Mouse (Mus musculus) embryonic facial prominence, embryonic 12.5 days (tissue): ENCODE measurements at regions not wholly inside any gene's neighbourhood (a gene's known extent, or its start where the extent isn't known, plus 50 kb on each side); places are given as distances from the start of the nearest gene placed in this dataset.

Experiments used
- ATAC-seq: fragments of 200-750 bp; cut with Nextera tagmentation; 2 replicates; pipeline ENCODE4 v1.8.0; 2017; ENCODE audit not compliant: insufficient number of reproducible peaks, insufficient read depth, low FRiP score, low TSS enrichment
- H3K27ac ChIP-seq: fragments of 300-500 bp; sonication (generic); 2 replicates; pipeline ENCODE4 v1.5.1; 2016; ENCODE audit warnings: mild to moderate bottlenecking
- H3K27me3 ChIP-seq: fragments of 300-500 bp; sonication (generic); 2 replicates; pipeline ENCODE4 v1.6.1; 2016; ENCODE audit warnings: mild to moderate bottlenecking, moderate library complexity
- H3K36me3 ChIP-seq: fragments of 300-500 bp; sonication (generic); 2 replicates; pipeline ENCODE4 v1.6.1; 2016; ENCODE audit warnings: mild to moderate bottlenecking
- H3K4me1 ChIP-seq: fragments of 300-500 bp; sonication (generic); 2 replicates; pipeline ENCODE4 v1.6.1; 2016
- H3K4me2 ChIP-seq: fragments of 300-500 bp; sonication (generic); replicated peaks from 2 replicates; pipeline ENCODE4 v1.6.1; 2016; ENCODE audit warnings: mild to moderate bottlenecking, moderate library complexity
- H3K4me3 ChIP-seq: fragments of 300-500 bp; sonication (generic); 2 replicates; pipeline ENCODE4 v1.5.1; 2016; ENCODE audit warnings: mild to moderate bottlenecking
- H3K9ac ChIP-seq: fragments of 300-500 bp; sonication (generic); 2 replicates; pipeline ENCODE4 v1.6.1; 2016; ENCODE audit warnings: mild to moderate bottlenecking, moderate library complexity
- H3K9me3 ChIP-seq: fragments of 300-500 bp; sonication (generic); 2 replicates; pipeline ENCODE4 v1.6.1; 2016; ENCODE audit warnings: mild to moderate bottlenecking, moderate library complexity
- WGBS: fragments of 180-500 bp; shearing (Covaris S2); methylation state at CpG from one replicate; pipeline ENCODE4 v1.1.7; 2016; 5-methylcytosine and 5-hydroxymethylcytosine counted together

- Histone ChIP-seq H3K27ac (no peak overlapping the region), H3K4me3 (no peak overlapping the region), H3K9me3 (no peaks in the 10 kb centered on the region), H3K36me3 (no peaks in the 10 kb centered on the region), H3K27me3 (no peaks in the 10 kb centered on the region), H3K4me1 (no peaks in the 10 kb centered on the region), H3K9ac (no peak overlapping the region), H3K4me2 (no peak overlapping the region)
- no peak for ATAC-seq
- 82% methylated on average over 4 of the region's 4 CpGs for WGBS
These were observed 87.0 kb upstream of the Ptch1 start for GRCm38 (mm10) chr13:63660431-63660830.

- 17% methylated on average over 4 of the region's 4 CpGs for WGBS
- Histone ChIP-seq H3K4me2 (no peak overlapping the region), H3K27me3 (no peaks in the 10 kb centered on the region), H3K27ac (no peak overlapping the region), H3K4me1 (peaks cover 14% of the 10 kb centered on the region), H3K9ac (no peak overlapping the region), H3K4me3 (no peak overlapping the region), H3K36me3 (no peaks in the 10 kb centered on the region), H3K9me3 (no peaks in the 10 kb centered on the region)
- no peak for ATAC-seq
These were observed 95.2 kb upstream of the Ptch1 start for GRCm38 (mm10) chr13:63668576-63668975.

GRCm38 (mm10) chr13:63669031-63669430 lies 95.6 kb upstream of the Ptch1 start:
- Histone ChIP-seq H3K36me3 (no peaks in the 10 kb centered on the region), H3K9me3 (no peaks in the 10 kb centered on the region), H3K4me2 (no peak overlapping the region), H3K9ac (no peak overlapping the region), H3K4me1 (peaks cover 14% of the 10 kb centered on the region), H3K27ac (no peak overlapping the region), H3K27me3 (no peaks in the 10 kb centered on the region), H3K4me3 (no peak overlapping the region)
- 9% methylated on average over 2 of the region's 2 CpGs for WGBS
- ATAC-seq: no peak

- no peaks in the 10 kb centered on the region for H3K27me3 ChIP-seq
- no peak overlapping the region for H3K27ac ChIP-seq
- WGBS: 45% methylated on average over 4 of the region's 4 CpGs
- no peak overlapping the region for H3K4me3 ChIP-seq
- H3K36me3 ChIP-seq: no peaks in the 10 kb centered on the region
- H3K9ac ChIP-seq: no peak overlapping the region
- ATAC-seq: no peak
- H3K4me2 ChIP-seq: no peak overlapping the region
- H3K4me1 ChIP-seq: peaks cover 14% of the 10 kb centered on the region
- H3K9me3 ChIP-seq: no peaks in the 10 kb centered on the region
These were observed 99.0 kb upstream of the Ptch1 start for GRCm38 (mm10) chr13:63672425-63672824.

- ATAC-seq: no peak
- 64% methylated on average over 2 of the region's 2 CpGs for WGBS
- H3K4me2 ChIP-seq: no peak overlapping the region
These were observed 104.3 kb upstream of the Ptch1 start for GRCm38 (mm10) chr13:63677696-63678095.

GRCm38 (mm10) chr13:63678265-63679260 lies 105.2 kb upstream of the Ptch1 start:
- ATAC-seq: no peak
- WGBS: 71% methylated on average over 10 of the region's 10 CpGs
- H3K27ac ChIP-seq: no peak overlapping the region
- H3K9ac ChIP-seq: no peak overlapping the region
- H3K9me3 ChIP-seq: no peaks in the 10 kb centered on the region
- no peaks in the 10 kb centered on the region for H3K27me3 ChIP-seq
- H3K4me1 ChIP-seq: no peaks in the 10 kb centered on the region
- H3K4me3 ChIP-seq: no peak overlapping the region
- no peak overlapping the region for H3K4me2 ChIP-seq
- H3K36me3 ChIP-seq: no peaks in the 10 kb centered on the region

More at GRCm38 (mm10) chr13:63677696-63678095, 104.3 kb upstream of the Ptch1 start:
- Histone ChIP-seq H3K27me3 (no peaks in the 10 kb centered on the region), H3K36me3 (no peaks in the 10 kb centered on the region), H3K9me3 (no peaks in the 10 kb centered on the region), H3K9ac (no peak overlapping the region), H3K4me1 (no peaks in the 10 kb centered on the region), H3K4me3 (no peak overlapping the region), H3K27ac (no peak overlapping the region)

- Histone ChIP-seq H3K4me2 (no peak overlapping the region), H3K9ac (no peak overlapping the region), H3K27ac (no peak overlapping the region), H3K4me1 (peaks cover under 1% of the 10 kb centered on the region; the same call in 1 of the 2 replicates), H3K27me3 (no peaks in the 10 kb centered on the region), H3K4me3 (no peak overlapping the region), H3K9me3 (no peaks in the 10 kb centered on the region), H3K36me3 (no peaks in the 10 kb centered on the region)
- no peak for ATAC-seq
- 69% methylated on average over 3 of the region's 4 CpGs for WGBS
These were observed 108.9 kb upstream of the Ptch1 start for GRCm38 (mm10) chr13:63682341-63682740.

GRCm38 (mm10) chr13:63691974-63692373 lies 118.6 kb upstream of the Ptch1 start:
- no peak overlapping the region for H3K27ac ChIP-seq

GRCm38 (mm10) chr13:63693636-63694035 lies 120.2 kb upstream of the Ptch1 start:
- H3K27me3 ChIP-seq: no peaks in the 10 kb centered on the region
- no peak overlapping the region for H3K4me3 ChIP-seq
- 70% methylated on average over 5 of the region's 5 CpGs for WGBS
- H3K4me1 ChIP-seq: no peaks in the 10 kb centered on the region
- no peak overlapping the region for H3K4me2 ChIP-seq
- no peak for ATAC-seq
- H3K27ac ChIP-seq: no peak overlapping the region
- H3K36me3 ChIP-seq: no peaks in the 10 kb centered on the region
- no peak overlapping the region for H3K9ac ChIP-seq
- no peaks in the 10 kb centered on the region for H3K9me3 ChIP-seq

More at GRCm38 (mm10) chr13:63691974-63692373, 118.6 kb upstream of the Ptch1 start:
- WGBS: 72% methylated on average over 5 of the region's 5 CpGs
- Histone ChIP-seq H3K4me3 (no peak overlapping the region), H3K36me3 (no peaks in the 10 kb centered on the region), H3K4me2 (no peak overlapping the region), H3K9ac (no peak overlapping the region), H3K4me1 (peaks cover 3% of the 10 kb centered on the region; the same call in 1 of the 2 replicates), H3K9me3 (no peaks in the 10 kb centered on the region), H3K27me3 (no peaks in the 10 kb centered on the region)
- no peak for ATAC-seq

- Histone ChIP-seq H3K9me3 (no peaks in the 10 kb centered on the region), H3K27ac (no peak overlapping the region), H3K4me3 (no peak overlapping the region), H3K4me2 (no peak overlapping the region), H3K4me1 (peaks cover 8% of the 10 kb centered on the region), H3K27me3 (no peaks in the 10 kb centered on the region), H3K9ac (no peak overlapping the region), H3K36me3 (no peaks in the 10 kb centered on the region)
- no peak for ATAC-seq
- whole genome bisulfite sequencing: 66% methylated on average over 3 of the region's 3 CpGs
These were observed 118.6 kb upstream of the Ercc6l2 start for GRCm38 (mm10) chr13:63696399-63696798.

GRCm38 (mm10) chr13:63699624-63700023 lies 115.4 kb upstream of the Ercc6l2 start:
- H3K9ac ChIP-seq: no peak overlapping the region
- no peaks in the 10 kb centered on the region for H3K36me3 ChIP-seq
- H3K9me3 ChIP-seq: no peaks in the 10 kb centered on the region
- no peak overlapping the region for H3K27ac ChIP-seq
- no peak for ATAC-seq
- H3K4me2 ChIP-seq: no peak overlapping the region
- no peaks in the 10 kb centered on the region for H3K27me3 ChIP-seq
- H3K4me3 ChIP-seq: no peak overlapping the region
- H3K4me1 ChIP-seq: peaks cover 12% of the 10 kb centered on the region
- WGBS: 74% methylated on average over 2 of the region's 2 CpGs

- WGBS: 46% methylated on average over 3 of the region's 3 CpGs
- no peak overlapping the region for H3K4me3 ChIP-seq
- H3K27me3 ChIP-seq: no peaks in the 10 kb centered on the region
- peak overlapping the region; percentile 70 for H3K27ac ChIP-seq
- no peak overlapping the region for H3K4me2 ChIP-seq
- ATAC-seq: no peak
- H3K9ac ChIP-seq: no peak overlapping the region
- no peaks in the 10 kb centered on the region for H3K9me3 ChIP-seq
- H3K4me1 ChIP-seq: peaks cover 12% of the 10 kb centered on the region
- no peaks in the 10 kb centered on the region for H3K36me3 ChIP-seq
These were observed 114.3 kb upstream of the Ercc6l2 start for GRCm38 (mm10) chr13:63700747-63701146.
